8 mouse cellular contexts compared by ENCODE assay signal in genomic region chr14:47597942-47598388, GRCm38 (mm10). TPM values are rescaled to one million over a fixed set of nuclear protein-coding genes. Genes with fewer than 3 reads are reported as not detected.
A peak's percentile ranks its signal among the peaks of the same experiment; 100 is the strongest.
DNase-seq lines count a peak whose midpoint lies in the region; ATAC-seq and TF ChIP-seq lines count a peak whose summit lies in the region.

No protein-coding gene starts in this region.

- no peak overlapping the region for H3K27ac ChIP-seq in CH12.LX (ENCODE audit: insufficient read depth, low read depth)
- H3K27ac ChIP-seq in bone marrow macrophage, adult 2 months (ENCODE audit: insufficient read depth, low read depth, low read length): no peak overlapping the region
- H3K27ac ChIP-seq in liver, embryonic 15.5 days (replicated peaks): no peak overlapping the region
- peak overlapping the region; percentile 39; the same call in 1 of the 2 replicates for H3K27ac ChIP-seq in neural tube, embryonic 15.5 days (replicated peaks)
- no peak overlapping the region for H3K27ac ChIP-seq in thymus, adult 2 months (ENCODE audit: control insufficient read depth, insufficient read depth, low read length)

- TF ChIP-seq POLR2A in CH12.LX (IDR thresholded peaks at IDR 0.05; ENCODE audit: low read depth, low read length): no peak
- no peak for TF ChIP-seq POLR2A in bone marrow macrophage, adult 2 months (IDR thresholded peaks at IDR 0.05; ENCODE audit: borderline replicate concordance, low read depth, low read length)
- no peak for TF ChIP-seq POLR2A in thymus, adult 2 months (IDR thresholded peaks at IDR 0.05; ENCODE audit: control insufficient read depth, extremely low read depth, insufficient read depth, low read length, poor library complexity)

- dilution Hi-C loops in CH12.LX (cut with MboI; ENCODE audit: extremely low pct_ligation_motif_present, extremely low pct_unique_long_range_greater_than_20kb, low sequenced_read_pairs): no loop called here

- in situ Hi-C loops in CH12.LX (cut with MboI; ENCODE audit: low pct_ligation_motif_present, low pct_unique_long_range_greater_than_20kb, low sequenced_read_pairs): loop anchor here (25.0 kb wide), 2 partner anchors 539 to 764 kb away; no protein-coding TSS in a partner anchor

- H3K79me2 ChIP-seq in CH12.LX (replicated peaks; ENCODE audit: control insufficient read depth, extremely low read depth, insufficient read depth, poor library complexity, severe bottlenecking): no peaks in the 10 kb centered on the region

- peaks cover 0 to 6% of the 10 kb centered on the region in 2 experiments; a peak in 1 of 4 replicates for H3K4me1 ChIP-seq in CH12.LX (ENCODE audit: control insufficient read depth in 1 of 2, insufficient read depth in 2 of 2)
- H3K4me1 ChIP-seq in bone marrow macrophage, adult 2 months (ENCODE audit: control insufficient read depth, insufficient read depth, low read length): peaks cover 2% of the 10 kb centered on the region; the same call in 1 of the 2 replicates
- peaks cover 9% of the 10 kb centered on the region; the same call in 1 of the 2 replicates for H3K4me1 ChIP-seq in liver, embryonic 15.5 days (replicated peaks)
- H3K4me1 ChIP-seq in neural tube, embryonic 15.5 days: peaks cover 4% of the 10 kb centered on the region; the same call in 1 of the 2 replicates
- no peaks in the 10 kb centered on the region for H3K4me1 ChIP-seq in thymus, adult 2 months (replicated peaks; ENCODE audit: control insufficient read depth, insufficient read depth, low read length)

- DNase-seq in CH12.LX (ENCODE audit: extremely low read depth): peak; percentile 87
- DNase-seq in fibroblast of lung, adult 2 months (ENCODE audit: low read depth): peak; percentile 10
- DNase-seq in heart, postnatal 10 days: peak; percentile 68 to 83
- DNase-seq in kidney, postnatal 4 days: peak; percentile 53 to 66
- DNase-seq in thymus, adult 2 months: peak; percentile 80

- peak overlapping the region in 1 of 3 experiments; percentile 35 for H3K4me3 ChIP-seq in CH12.LX (replicated peaks in 1 of 3; ENCODE audit: low read depth in 2 of 3, low read length in 2 of 3, poor library complexity in 1 of 3)
- H3K4me3 ChIP-seq in bone marrow macrophage, adult 2 months (ENCODE audit: insufficient read depth, low read length): no peak overlapping the region
- H3K4me3 ChIP-seq in liver, embryonic 15.5 days (replicated peaks): no peak overlapping the region
- 0 out of 2 replicates have a peak overlapping the region, but pooled peaks have one; percentile 16 for H3K4me3 ChIP-seq in neural tube, embryonic 15.5 days (replicated peaks)
- no peak overlapping the region for H3K4me3 ChIP-seq in thymus, adult 2 months (ENCODE audit: control insufficient read depth, insufficient read depth, low read length)

- intact Hi-C loops in heart, postnatal 10 days (cut with DNase I): loop anchor here (5.0 kb wide), 1 partner anchor 79 kb away; no protein-coding TSS in a partner anchor

- TF ChIP-seq EP300 in CH12.LX (IDR thresholded peaks at IDR 0.05; ENCODE audit: low read length): no peak

- H3K9me3 ChIP-seq in CH12.LX (replicated peaks; ENCODE audit: low read length): no peaks in the 10 kb centered on the region
- H3K9me3 ChIP-seq in liver, embryonic 15.5 days (replicated peaks): no peaks in the 10 kb centered on the region
- H3K9me3 ChIP-seq in neural tube, embryonic 15.5 days (replicated peaks): no peaks in the 10 kb centered on the region

- no peaks in the 10 kb centered on the region for H3K27me3 ChIP-seq in CH12.LX (replicated peaks)
- no peaks in the 10 kb centered on the region for H3K27me3 ChIP-seq in liver, embryonic 15.5 days
- H3K27me3 ChIP-seq in neural tube, embryonic 15.5 days (replicated peaks): no peaks in the 10 kb centered on the region
- H3K27me3 ChIP-seq in thymus, adult 2 months (ENCODE audit: control insufficient read depth, insufficient read depth, low read length): no peaks in the 10 kb centered on the region; the same call in 1 of the 2 replicates

- H3K9ac ChIP-seq in CH12.LX (ENCODE audit: insufficient read depth, low read depth): no peak overlapping the region
- H3K9ac ChIP-seq in liver, embryonic 15.5 days: no peak overlapping the region
- 0 out of 2 replicates have a peak overlapping the region, but pooled peaks have one; percentile 28 for H3K9ac ChIP-seq in neural tube, embryonic 15.5 days (replicated peaks)

- peak; percentile 60 to 85 for TF ChIP-seq CTCF in CH12.LX (conservative IDR thresholded peaks at IDR 0.05 in 1 of 2, IDR thresholded peaks at IDR 0.05 in 1 of 2; ENCODE audit: low read depth in 2 of 2, low read length in 2 of 2)
- TF ChIP-seq CTCF in bone marrow macrophage, adult 2 months (IDR thresholded peaks at IDR 0.05; ENCODE audit: low read depth, low read length): peak; percentile 94
- peak; percentile 58; the same call in 1 of the 2 replicates for TF ChIP-seq CTCF in thymus, adult 2 months (IDR thresholded peaks at IDR 0.05; ENCODE audit: borderline replicate concordance, control insufficient read depth, extremely low read depth, insufficient read depth, low read length, poor library complexity)

- no peak for ATAC-seq in liver, embryonic 15.5 days (ENCODE audit: insufficient read depth)
- 0 out of 2 replicates have a peak, but pooled peaks have one; percentile 31 for ATAC-seq in neural tube, embryonic 15.5 days (ENCODE audit: low FRiP score)

- no peaks in the 10 kb centered on the region for H3K36me3 ChIP-seq in CH12.LX (replicated peaks in 1 of 2; ENCODE audit: control insufficient read depth in 1 of 2, insufficient read depth in 1 of 2, low read length in 1 of 2)
- H3K36me3 ChIP-seq in liver, embryonic 15.5 days (replicated peaks): no peaks in the 10 kb centered on the region
- no peaks in the 10 kb centered on the region for H3K36me3 ChIP-seq in neural tube, embryonic 15.5 days
- no peaks in the 10 kb centered on the region for H3K36me3 ChIP-seq in thymus, adult 2 months (ENCODE audit: control insufficient read depth, insufficient read depth, low read length)

- 34% methylated on average over 11 of the region's 11 CpGs for WGBS in liver, embryonic 15.5 days (ENCODE audit: insufficient replicate concordance)
- WGBS in neural tube, embryonic 15.5 days: 31% methylated on average over 11 of the region's 11 CpGs
- WGBS in thymus, adult 2 months: 31% methylated on average over 11 of the region's 11 CpGs

- peak; percentile 91 for TF ChIP-seq RAD21 in CH12.LX (IDR thresholded peaks at IDR 0.05; ENCODE audit: low read depth, low read length)

- H3K4me2 ChIP-seq in CH12.LX (ENCODE audit: insufficient read depth, low read depth, poor library complexity, severe bottlenecking): peak overlapping the region; percentile 47; the same call in 1 of the 2 replicates
- H3K4me2 ChIP-seq in liver, embryonic 15.5 days: peak overlapping the region; percentile 38; the same call in 1 of the 2 replicates
- H3K4me2 ChIP-seq in neural tube, embryonic 15.5 days: peak overlapping the region; percentile 46

TF ChIP-seq in CH12.LX, 34 proteins besides CTCF, POLR2A, EP300 and RAD21:
- TF ChIP-seq SMC3 (IDR thresholded peaks at IDR 0.05; ENCODE audit: low read depth, low read length) (peak; percentile 74), MYC (IDR thresholded peaks at IDR 0.05; ENCODE audit: low read depth, low read length) (no peak), HCFC1 (IDR thresholded peaks at IDR 0.05; ENCODE audit: low read depth, low read length) (no peak; the same call in 1 of the 2 replicates), BHLHE40 (IDR thresholded peaks at IDR 0.05; ENCODE audit: low read depth, low read length) (no peak), SIN3A (IDR thresholded peaks at IDR 0.05; ENCODE audit: low read length) (no peak), ELF1 (IDR thresholded peaks at IDR 0.05; ENCODE audit: low read depth, low read length) (peak; percentile 80)

RNA-seq across cellular contexts. Expression of gene Atg14, which starts 27.5 kb away (rescaled TPM):
- 3.6 and 4.7 TPM in 2 replicates for total RNA-seq in CH12.LX (2012; rRNA removed)
- 2.8 and 3.2 TPM in 2 replicates for total RNA-seq in CH12.LX (2014; rRNA removed)
- 8.4 and 9.4 TPM in 2 replicates for polyA plus RNA-seq in CH12.LX (2012; ENCODE audit: insufficient read length, low read depth)
- 14.0 and 16.7 TPM in 2 replicates for polyA plus RNA-seq in bone marrow macrophage, adult 2 months (2012; ENCODE audit: insufficient read depth, insufficient read length, missing spikeins)
- total RNA-seq in heart, postnatal 10 days (2021): 1 to 10 TPM; 7.6 to 9.3 TPM
- 7.4 and 8.9 TPM in 2 replicates for polyA plus RNA-seq in liver, embryonic 15.5 days (2015; fragmentation: Nextera tagmentation; extraction: Ambion mirVana)
- 17.1 and 18.1 TPM in 2 replicates for polyA plus RNA-seq in neural tube, embryonic 15.5 days (2015; fragmentation: Nextera tagmentation; extraction: Ambion mirVana)
- polyA plus RNA-seq in thymus, adult 2 months (2012; rRNA removed): 7.8 and 8.5 TPM in 2 replicates

RNA-seq across cellular contexts. Expression of gene Ktn1, which starts 50.3 kb away (rescaled TPM):
- total RNA-seq in CH12.LX (2012; rRNA removed): 19.8 and 23.2 TPM in 2 replicates
- 25.6 and 31.1 TPM in 2 replicates for total RNA-seq in CH12.LX (2014; rRNA removed)
- 56.5 and 69.7 TPM in 2 replicates for polyA plus RNA-seq in CH12.LX (2012; ENCODE audit: insufficient read length, low read depth)
- polyA plus RNA-seq in bone marrow macrophage, adult 2 months (2012; ENCODE audit: insufficient read depth, insufficient read length, missing spikeins): 25.4 and 41.7 TPM in 2 replicates
- 100 to 1,000 TPM; 146 to 167 TPM for total RNA-seq in heart, postnatal 10 days (2021)
- 8.2 and 8.7 TPM in 2 replicates for polyA plus RNA-seq in liver, embryonic 15.5 days (2015; fragmentation: Nextera tagmentation; extraction: Ambion mirVana)
- polyA plus RNA-seq in neural tube, embryonic 15.5 days (2015; fragmentation: Nextera tagmentation; extraction: Ambion mirVana): 59.1 and 64.5 TPM in 2 replicates
- 6.7 and 9.3 TPM in 2 replicates for polyA plus RNA-seq in thymus, adult 2 months (2012; rRNA removed)

Comparison
In these comparisons a context has a peak if more than half of its experiments do, and no peak if none do; other contexts are left out.
1. DNase-seq: peak in every context shown above with its lines; median percentile 87 in CH12.LX; 80 in thymus, adult 2 months; 76 in heart, postnatal 10 days; 60 in kidney, postnatal 4 days; 10 in fibroblast of lung, adult 2 months.